Comparison of ENCODE assay signal across 13 mouse cellular contexts in genomic region chr2:12329068-12329407, GRCm38 (mm10). TPM values are rescaled to one million over a fixed set of nuclear protein-coding genes. Genes with fewer than 3 reads are reported as not detected.
DNase-seq lines count a peak whose midpoint lies in the region; ATAC-seq lines count a peak whose summit lies in the region.
"Had no signal": no experiment of that assay in that cellular context is flagged by ENCODE, and none has a peak within 500 bp of the region (broad histone marks: within the 10 kb centered on the region; RNA-seq: fewer than 3 reads in every experiment).

No protein-coding gene starts in this region.

- H3K36me3 ChIP-seq in lung, embryonic 15.5 days = no peaks in the 10 kb centered on the region
- H3K36me3 ChIP-seq in forebrain, embryonic 13.5 days (ENCODE audit: poor library complexity, severe bottlenecking) = no peaks in the 10 kb centered on the region
- H3K36me3 ChIP-seq in limb, embryonic 11.5 days (ENCODE audit: control insufficient read depth, insufficient read depth, low read length) = no peaks in the 10 kb centered on the region
- H3K36me3 ChIP-seq in neural tube, embryonic 14.5 days (ENCODE audit: control insufficient read depth, insufficient read depth, low read length) = no peaks in the 10 kb centered on the region
- H3K36me3 ChIP-seq: heart, embryonic 10.5 days had no signal

- H3K27ac ChIP-seq in lung, embryonic 15.5 days = peak overlapping the region; percentile 16; the same call in 1 of the 2 replicates
- peak overlapping the region; percentile 49; the same call in 1 of the 2 replicates for H3K27ac ChIP-seq in forebrain, embryonic 13.5 days
- peak overlapping the region; percentile 51 for H3K27ac ChIP-seq in limb, embryonic 11.5 days (replicated peaks; ENCODE audit: low read depth, low read length)
- H3K27ac ChIP-seq in neural tube, embryonic 14.5 days (ENCODE audit: low read depth, low read length) = no peak overlapping the region; the same call in 1 of the 2 replicates
- H3K27ac ChIP-seq: heart, embryonic 10.5 days; stomach, postnatal 0 days had no signal

- WGBS in lung, embryonic 15.5 days = 33% methylated on average over 5 of the region's 5 CpGs
- WGBS in forebrain, embryonic 13.5 days = 6% methylated on average over 5 of the region's 5 CpGs
- WGBS in limb, embryonic 11.5 days = 30% methylated on average over 5 of the region's 5 CpGs
- WGBS in neural tube, embryonic 14.5 days = 6% methylated on average over 5 of the region's 5 CpGs

- no peaks in the 10 kb centered on the region for H3K27me3 ChIP-seq in lung, embryonic 15.5 days
- H3K27me3 ChIP-seq in forebrain, embryonic 13.5 days = no peaks in the 10 kb centered on the region
- no peaks in the 10 kb centered on the region for H3K27me3 ChIP-seq in limb, embryonic 11.5 days (ENCODE audit: control insufficient read depth, insufficient read depth, low read length)
- no peaks in the 10 kb centered on the region for H3K27me3 ChIP-seq in neural tube, embryonic 14.5 days (ENCODE audit: control insufficient read depth, insufficient read depth, low read length)

- H3K4me1 ChIP-seq in lung, embryonic 15.5 days = peaks cover 28% of the 10 kb centered on the region
- peaks cover 24% of the 10 kb centered on the region for H3K4me1 ChIP-seq in forebrain, embryonic 13.5 days
- H3K4me1 ChIP-seq in limb, embryonic 11.5 days (ENCODE audit: control insufficient read depth, insufficient read depth, low read length) = peaks cover 12% of the 10 kb centered on the region
- H3K4me1 ChIP-seq in neural tube, embryonic 14.5 days (ENCODE audit: control insufficient read depth, insufficient read depth, low read length) = peaks cover 10% of the 10 kb centered on the region

- no peaks in the 10 kb centered on the region for H3K9me3 ChIP-seq in lung, embryonic 15.5 days
- no peaks in the 10 kb centered on the region for H3K9me3 ChIP-seq in forebrain, embryonic 13.5 days (replicated peaks)
- H3K9me3 ChIP-seq in limb, embryonic 11.5 days (ENCODE audit: control insufficient read depth, low read length) = no peaks in the 10 kb centered on the region
- H3K9me3 ChIP-seq in neural tube, embryonic 14.5 days (ENCODE audit: control insufficient read depth, low read length) = no peaks in the 10 kb centered on the region
- H3K9me3 ChIP-seq: heart, embryonic 10.5 days had no signal

- DNase-seq in lung, postnatal 14 days = no peak
- peak; percentile 25 for DNase-seq in limb, embryonic 11.5 days (ENCODE audit: low spot score)
- no peak for DNase-seq in urinary bladder, adult 18-20 months (ENCODE audit: low spot score in 2 of 2)
- DNase-seq in frontal cortex, adult 2 months (ENCODE audit: extremely low spot score in 1 of 2, low spot score in 1 of 2) = no peak
- DNase-seq: cerebellum, postnatal 25 days; kidney, adult 2 months; layer of hippocampus, postnatal 36 days; liver, postnatal 0 days had no signal

- H3K4me2 ChIP-seq in lung, embryonic 15.5 days = no peak overlapping the region
- H3K4me2 ChIP-seq in forebrain, embryonic 13.5 days = peak overlapping the region; percentile 57
- no peak overlapping the region for H3K4me2 ChIP-seq in limb, embryonic 11.5 days (ENCODE audit: low read depth, severe bottlenecking)
- H3K4me2 ChIP-seq in neural tube, embryonic 14.5 days (ENCODE audit: low read depth, low read length) = peak overlapping the region; percentile 43; the same call in 1 of the 2 replicates

- no peak for ATAC-seq in lung, embryonic 15.5 days (ENCODE audit: borderline replicate concordance, extremely low read depth, low FRiP score, low TSS enrichment)
- ATAC-seq in forebrain, embryonic 13.5 days = no peak
- ATAC-seq in limb, embryonic 11.5 days (ENCODE audit: insufficient number of reproducible peaks, low FRiP score, low TSS enrichment, low read depth) = peak; percentile 55; the same call in 1 of the 2 replicates
- ATAC-seq in neural tube, embryonic 14.5 days (ENCODE audit: low read depth) = peak; percentile 10
- ATAC-seq: liver, postnatal 0 days had no signal

- no peak overlapping the region for H3K9ac ChIP-seq in lung, embryonic 15.5 days
- no peak overlapping the region for H3K9ac ChIP-seq in forebrain, embryonic 13.5 days
- no peak overlapping the region for H3K9ac ChIP-seq in limb, embryonic 11.5 days (ENCODE audit: low read length)
- H3K9ac ChIP-seq in neural tube, embryonic 14.5 days (replicated peaks; ENCODE audit: low read depth, low read length) = no peak overlapping the region
- H3K9ac ChIP-seq: liver, postnatal 0 days had no signal

- H3K4me3 ChIP-seq in lung, embryonic 15.5 days = no peak overlapping the region
- H3K4me3 ChIP-seq in forebrain, embryonic 13.5 days = no peak overlapping the region
- no peak overlapping the region for H3K4me3 ChIP-seq in limb, embryonic 11.5 days (ENCODE audit: low read depth, low read length)
- H3K4me3 ChIP-seq in neural tube, embryonic 14.5 days (ENCODE audit: low read depth, low read length) = no peak overlapping the region
- H3K4me3 ChIP-seq: heart, embryonic 10.5 days had no signal

RNA-seq across cellular contexts. Expression of gene Itga8, which starts 27.3 kb away (rescaled TPM):
- polyA plus RNA-seq in lung, embryonic 15.5 days (2015; fragmentation: Nextera tagmentation; extraction: Ambion mirVana) = 31.2 and 32.0 TPM in 2 replicates
- 1.7 and 2.0 TPM in 2 replicates for polyA plus RNA-seq in forebrain, embryonic 13.5 days (2015; fragmentation: Nextera tagmentation; extraction: Ambion mirVana)
- 11.4 and 13.9 TPM in 2 replicates for polyA plus RNA-seq in limb, embryonic 11.5 days (2014; fragmentation: Nextera tagmentation; extraction: Ambion mirVana)
- 2.4 and 4.4 TPM in 2 replicates for polyA plus RNA-seq in neural tube, embryonic 14.5 days (2014; fragmentation: Nextera tagmentation; extraction: Ambion mirVana)
- polyA plus RNA-seq in frontal cortex, adult 2 months (2012; rRNA removed) = 4.0 and 7.5 TPM in 2 replicates

Comparison
In these comparisons a context has a peak if more than half of its experiments do, and no peak if none do; other contexts are left out.
1. ATAC-seq: peak in limb, embryonic 11.5 days (single experiment) and neural tube, embryonic 14.5 days (single experiment); none in lung, embryonic 15.5 days (single experiment) and forebrain, embryonic 13.5 days (single experiment).
2. H3K4me2 ChIP-seq: peak in forebrain, embryonic 13.5 days (single experiment) and neural tube, embryonic 14.5 days (single experiment); none in lung, embryonic 15.5 days (single experiment) and limb, embryonic 11.5 days (single experiment).